13 mouse cellular contexts compared by ENCODE assay signal in genomic region chr7:128854690-128855343, GRCm38 (mm10).
A peak's percentile ranks its signal among the peaks of the same experiment; 100 is the strongest.
DNase-seq lines count a peak whose midpoint lies in the region; ATAC-seq and TF ChIP-seq lines count a peak whose summit lies in the region.
"Had no signal": no experiment of that assay in that cellular context is flagged by ENCODE, and none has a peak within 500 bp of the region (broad histone marks: within the 10 kb centered on the region; RNA-seq: fewer than 3 reads in every experiment).

No protein-coding gene starts in this region.

- intact Hi-C loops in heart, postnatal 10 days (cut with DNase I): no loop called here

- H3K27ac ChIP-seq in heart, embryonic 10.5 days: no peak overlapping the region
- no peak overlapping the region for H3K27ac ChIP-seq in lung, embryonic 14.5 days (ENCODE audit: low read depth)
- peak overlapping the region; percentile 80 for H3K27ac ChIP-seq in liver, postnatal 0 days (ENCODE audit: low read depth)
- H3K27ac ChIP-seq: embryonic facial prominence, embryonic 12.5 days; limb, embryonic 12.5 days; macrophage had no signal

- H3K9me3 ChIP-seq in heart, embryonic 10.5 days: no peaks in the 10 kb centered on the region
- no peaks in the 10 kb centered on the region for H3K9me3 ChIP-seq in lung, embryonic 14.5 days (ENCODE audit: low read depth, low read length)
- no peaks in the 10 kb centered on the region for H3K9me3 ChIP-seq in liver, postnatal 0 days (ENCODE audit: low read length)

- no peak for TF ChIP-seq CTCF in lung, embryonic 14.5 days (IDR thresholded peaks at IDR 0.05; ENCODE audit: low read depth)
- TF ChIP-seq CTCF in liver, postnatal 0 days (IDR thresholded peaks at IDR 0.05; ENCODE audit: low read depth): no peak

- H3K36me3 ChIP-seq in heart, embryonic 10.5 days: no peaks in the 10 kb centered on the region
- H3K36me3 ChIP-seq in lung, embryonic 14.5 days (ENCODE audit: insufficient read depth): no peaks in the 10 kb centered on the region
- no peaks in the 10 kb centered on the region for H3K36me3 ChIP-seq in liver, postnatal 0 days (replicated peaks; ENCODE audit: insufficient read depth, low read length)
- H3K36me3 ChIP-seq: embryonic facial prominence, embryonic 12.5 days; limb, embryonic 12.5 days had no signal

- peak; percentile 74 for DNase-seq in heart, embryonic 10.5 days (ENCODE audit: low spot score)
- DNase-seq in heart, postnatal 10 days: no peak
- DNase-seq in lung, embryonic 14.5 days: peak; percentile 1
- no peak for DNase-seq in lung, postnatal 36 days
- DNase-seq in c-Kit-positive CD71-positive TER-119-positive erythroid progenitor cells, embryonic 14.5 days (ENCODE audit: low spot score): peak; percentile 78
- DNase-seq in liver, postnatal 0 days: peak; percentile 41
- no peak for DNase-seq in adrenal gland, postnatal 25 days
- DNase-seq in kidney, adult 18-20 months: no peak
- DNase-seq: gastrocnemius, postnatal 14 days had no signal

- H3K4me1 ChIP-seq in heart, embryonic 10.5 days: peaks cover 6% of the 10 kb centered on the region; the same call in 1 of the 2 replicates
- no peaks in the 10 kb centered on the region for H3K4me1 ChIP-seq in lung, embryonic 14.5 days (ENCODE audit: insufficient read depth)
- H3K4me1 ChIP-seq in liver, postnatal 0 days (ENCODE audit: insufficient read depth): no peaks in the 10 kb centered on the region
- H3K4me1 ChIP-seq: embryonic facial prominence, embryonic 12.5 days; limb, embryonic 12.5 days had no signal

- H3K4me3 ChIP-seq in heart, embryonic 10.5 days: peak overlapping the region; percentile 42
- H3K4me3 ChIP-seq in lung, embryonic 14.5 days (ENCODE audit: low read depth, low read length): no peak overlapping the region
- H3K4me3 ChIP-seq in liver, postnatal 0 days (ENCODE audit: low read depth, low read length): no peak overlapping the region
- H3K4me3 ChIP-seq: embryonic facial prominence, embryonic 12.5 days; limb, embryonic 12.5 days had no signal

- H3K9ac ChIP-seq in lung, embryonic 14.5 days: no peak overlapping the region
- H3K9ac ChIP-seq in liver, postnatal 0 days (replicated peaks): no peak overlapping the region
- H3K9ac ChIP-seq: embryonic facial prominence, embryonic 12.5 days; limb, embryonic 12.5 days had no signal

- H3K27me3 ChIP-seq in heart, embryonic 10.5 days (ENCODE audit: insufficient read depth, poor library complexity, severe bottlenecking): no peaks in the 10 kb centered on the region
- no peaks in the 10 kb centered on the region for H3K27me3 ChIP-seq in lung, embryonic 14.5 days (ENCODE audit: insufficient read depth, low read length)
- H3K27me3 ChIP-seq in liver, postnatal 0 days (ENCODE audit: insufficient read depth, low read length): no peaks in the 10 kb centered on the region
- H3K27me3 ChIP-seq: embryonic facial prominence, embryonic 12.5 days; limb, embryonic 12.5 days had no signal

- ATAC-seq in lung, embryonic 14.5 days (ENCODE audit: insufficient read depth): no peak
- peak; percentile 95 for ATAC-seq in liver, postnatal 0 days
- ATAC-seq: inflammation-experienced regulatory T-cells, adult 6 months had no signal

- WGBS in heart, embryonic 10.5 days: 20% methylated on average over 18 of the region's 18 CpGs
- 36% methylated on average over 18 of the region's 18 CpGs for WGBS in lung, embryonic 14.5 days
- 56% methylated on average over 18 of the region's 18 CpGs for WGBS in liver, postnatal 0 days (ENCODE audit: insufficient replicate concordance)

- H3K4me2 ChIP-seq in lung, embryonic 14.5 days: no peak overlapping the region
- H3K4me2 ChIP-seq in liver, postnatal 0 days (ENCODE audit: low read depth, low read length): peak overlapping the region; percentile 11; the same call in 1 of the 2 replicates
- H3K4me2 ChIP-seq: embryonic facial prominence, embryonic 12.5 days; limb, embryonic 12.5 days had no signal

- peak; percentile 79 for TF ChIP-seq EP300 in liver, postnatal 0 days (IDR thresholded peaks at IDR 0.05; ENCODE audit: low read depth)

Comparison
In these comparisons a context has a peak if more than half of its experiments do, and no peak if none do; other contexts are left out.
1. DNase-seq: peak in heart, embryonic 10.5 days (single experiment), lung, embryonic 14.5 days (single experiment), c-Kit-positive CD71-positive TER-119-positive erythroid progenitor cells, embryonic 14.5 days (single experiment) and liver, postnatal 0 days (single experiment); none in heart, postnatal 10 days (0 of 2), lung, postnatal 36 days (single experiment), adrenal gland, postnatal 25 days (single experiment) and kidney, adult 18-20 months (single experiment).